Mouse (Mus musculus) limb, embryonic 11.5 days (tissue): ENCODE measurements at regions not wholly inside any gene's neighbourhood (a gene's known extent, or its start where the extent isn't known, plus 50 kb on each side); places are given as distances from the start of the nearest gene placed in this dataset.

ENCODE experiments used
- ATAC-seq: fragments of 200-750 bp; cut with Nextera tagmentation; 2 replicates; pipeline ENCODE4 v1.8.0; 2017; ENCODE audit warnings: low read depth; ENCODE audit not compliant: insufficient number of reproducible peaks, low FRiP score, low TSS enrichment
- DNase-seq: peaks from one replicate; pipeline ENCODE4 v3.0.0-alpha.2; 2015; ENCODE audit warnings: low spot score
- H3K27ac ChIP-seq: fragments of 300-500 bp; sonication (generic); replicated peaks from 2 replicates; pipeline ENCODE4 v1.5.1; 2014; ENCODE audit warnings: low read depth, mild to moderate bottlenecking, low read length
- H3K27me3 ChIP-seq: fragments of 300-500 bp; sonication (generic); 2 replicates; pipeline ENCODE4 v1.6.1; 2014; ENCODE audit warnings: mild to moderate bottlenecking, low read length, mixed read lengths; ENCODE audit not compliant: control insufficient read depth, insufficient read depth
- H3K36me3 ChIP-seq: fragments of 300-500 bp; sonication (generic); 2 replicates; pipeline ENCODE4 v1.6.1; 2014; ENCODE audit warnings: mild to moderate bottlenecking, low read length, moderate library complexity, mixed read lengths; ENCODE audit not compliant: control insufficient read depth, insufficient read depth
- H3K4me1 ChIP-seq: fragments of 300-500 bp; sonication (generic); 2 replicates; pipeline ENCODE4 v1.6.1; 2014; ENCODE audit warnings: low read length, mixed read lengths; ENCODE audit not compliant: control insufficient read depth, insufficient read depth
- H3K4me2 ChIP-seq: fragments of 300-500 bp; sonication (generic); 2 replicates; pipeline ENCODE4 v1.6.1; 2014; ENCODE audit warnings: low read depth, mild to moderate bottlenecking, moderate library complexity; ENCODE audit not compliant: severe bottlenecking
- H3K4me3 ChIP-seq: fragments of 300-500 bp; sonication (generic); 2 replicates; pipeline ENCODE4 v1.5.1; 2014; ENCODE audit warnings: low read depth, low read length
- H3K9ac ChIP-seq: fragments of 300-500 bp; sonication (generic); 2 replicates; pipeline ENCODE4 v1.6.1; 2014; ENCODE audit warnings: mild to moderate bottlenecking, low read length
- H3K9me3 ChIP-seq: fragments of 300-500 bp; sonication (generic); 2 replicates; pipeline ENCODE4 v1.6.1; 2016; ENCODE audit warnings: low read length; ENCODE audit not compliant: control insufficient read depth
- WGBS: fragments of 180-500 bp; shearing (Covaris S2); extraction: QIAGEN DNeasy Blood & Tissue Kit; methylation state at CpG from one replicate; pipeline ENCODE4 v1.1.7; 2014; 5-methylcytosine and 5-hydroxymethylcytosine counted together

DNA sequence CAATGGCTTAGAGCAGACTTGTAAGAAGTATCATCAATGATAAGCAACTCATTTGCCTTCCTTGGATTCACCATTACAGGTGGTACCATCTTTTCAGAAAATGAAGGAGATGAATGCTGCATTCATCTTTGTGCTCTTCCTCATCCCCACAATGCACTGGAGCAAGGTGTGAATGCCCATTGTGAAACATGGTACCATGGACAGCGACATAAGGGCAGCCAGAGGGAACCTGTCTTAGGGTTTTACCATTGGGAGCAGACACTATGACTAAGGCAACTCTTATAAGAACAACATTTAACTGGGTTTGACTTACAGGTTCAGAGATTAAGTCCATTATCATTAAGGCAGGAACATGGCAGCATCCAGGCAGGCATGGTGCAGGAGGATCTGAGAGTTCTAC lies 60.1 kb upstream of the Kcnj6 start:
- H3K27me3 ChIP-seq = no peaks in the 10 kb centered on the region
- no peaks in the 10 kb centered on the region for H3K4me1 ChIP-seq
- no peak overlapping the region for H3K4me2 ChIP-seq
- DNase-seq = peak; percentile 51
- no peak for ATAC-seq
- H3K4me3 ChIP-seq = no peak overlapping the region
- H3K9me3 ChIP-seq = no peaks in the 10 kb centered on the region
- H3K9ac ChIP-seq = no peak overlapping the region
- WGBS = 28% methylated on average over 1 of the region's 1 CpGs
- H3K27ac ChIP-seq = no peak overlapping the region
- H3K36me3 ChIP-seq = no peaks in the 10 kb centered on the region

DNA sequence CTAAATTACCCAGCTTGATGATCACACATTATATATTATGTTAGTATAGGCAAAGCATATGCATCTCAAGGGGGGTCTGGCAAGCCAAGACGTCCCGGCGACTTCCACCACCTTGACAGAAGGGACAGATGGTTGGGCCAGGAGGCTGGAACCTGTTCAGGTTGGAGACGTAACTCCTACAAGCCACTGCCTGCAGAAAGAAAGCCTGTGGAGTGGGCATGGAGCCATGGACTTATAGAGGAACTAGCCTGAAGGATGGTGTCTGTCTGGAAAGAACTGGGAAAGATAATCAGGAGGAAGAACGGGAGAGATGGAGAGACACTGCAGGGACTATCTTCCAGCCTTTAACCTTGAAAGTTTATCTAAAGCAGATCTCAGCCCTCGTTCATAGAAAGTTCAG lies 66.9 kb upstream of the Kcnj6 start:
- WGBS = 92% methylated on average over 6 of the region's 6 CpGs
- ATAC-seq = no peak
- no peak overlapping the region for H3K9ac ChIP-seq
- DNase-seq = no peak
- H3K36me3 ChIP-seq = no peaks in the 10 kb centered on the region
- no peak overlapping the region for H3K4me2 ChIP-seq
- no peaks in the 10 kb centered on the region for H3K4me1 ChIP-seq
- no peak overlapping the region for H3K27ac ChIP-seq
- H3K9me3 ChIP-seq = no peaks in the 10 kb centered on the region
- H3K27me3 ChIP-seq = no peaks in the 10 kb centered on the region
- no peak overlapping the region for H3K4me3 ChIP-seq

DNA sequence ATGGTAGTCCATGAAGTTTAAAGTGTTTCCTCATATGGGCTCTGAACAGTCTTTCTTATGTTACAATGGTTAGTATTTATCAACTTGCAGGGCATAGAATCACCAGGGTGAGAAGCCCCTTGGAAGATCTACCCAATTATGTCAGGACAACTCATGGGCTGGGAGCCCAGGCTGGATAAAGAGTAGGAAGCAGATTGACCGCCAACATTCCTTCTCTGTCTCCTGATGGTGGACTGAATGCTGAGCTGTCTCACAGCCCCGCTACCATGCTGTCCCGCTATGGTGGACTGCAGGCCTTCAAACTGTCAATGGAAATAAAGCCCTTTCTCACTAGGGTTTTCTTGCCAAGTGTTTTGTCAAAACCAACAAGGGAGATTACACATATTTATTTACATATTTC lies 69.2 kb upstream of the Kcnj6 start:
- H3K9me3 ChIP-seq = no peaks in the 10 kb centered on the region
- no peak for ATAC-seq
- no peak overlapping the region for H3K4me2 ChIP-seq
- H3K9ac ChIP-seq = no peak overlapping the region
- no peak overlapping the region for H3K27ac ChIP-seq
- no peaks in the 10 kb centered on the region for H3K4me1 ChIP-seq
- no peaks in the 10 kb centered on the region for H3K36me3 ChIP-seq
- no peak overlapping the region for H3K4me3 ChIP-seq
- H3K27me3 ChIP-seq = no peaks in the 10 kb centered on the region
- no peak for DNase-seq
- WGBS = 94% methylated on average over 3 of the region's 3 CpGs

- no peaks in the 10 kb centered on the region for H3K9me3 ChIP-seq
- no peaks in the 10 kb centered on the region for H3K4me1 ChIP-seq
- H3K27me3 ChIP-seq = no peaks in the 10 kb centered on the region
- no peak for ATAC-seq
- H3K4me2 ChIP-seq = no peak overlapping the region
- H3K36me3 ChIP-seq = no peaks in the 10 kb centered on the region
- no peak overlapping the region for H3K4me3 ChIP-seq
- DNase-seq = no peak
- 71% methylated on average over 6 of the region's 6 CpGs for WGBS
- H3K27ac ChIP-seq = no peak overlapping the region
- no peak overlapping the region for H3K9ac ChIP-seq
Observed at GRCm38 (mm10) chr16:95092471-95093221, 95.1 kb upstream of the Kcnj6 start.

DNA sequence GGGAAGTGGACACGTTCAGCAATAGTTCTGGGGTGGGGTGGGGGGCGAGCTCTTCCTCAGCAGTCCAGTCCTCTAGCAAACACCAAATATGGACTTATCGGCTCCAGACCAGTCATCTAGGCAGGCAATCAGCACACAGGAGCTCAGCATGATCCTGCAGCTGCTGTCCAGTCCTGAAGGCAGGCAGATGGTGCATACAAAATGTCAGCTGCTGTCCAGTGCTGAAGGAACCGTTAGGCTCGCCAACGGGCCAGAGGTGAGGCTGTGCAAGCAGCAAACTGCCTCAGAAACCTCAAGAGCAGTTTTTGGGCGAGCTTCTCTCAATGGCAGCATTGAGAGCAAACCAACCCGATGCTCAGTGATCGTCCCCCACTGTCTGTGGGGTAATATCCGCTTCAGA lies 96.3 kb upstream of the Kcnj6 start:
- ATAC-seq = peak; percentile 67; the same call in 1 of the 2 replicates
- no peaks in the 10 kb centered on the region for H3K27me3 ChIP-seq
- H3K4me1 ChIP-seq = no peaks in the 10 kb centered on the region
- H3K27ac ChIP-seq = no peak overlapping the region
- WGBS = 36% methylated on average over 10 of the region's 10 CpGs
- H3K9me3 ChIP-seq = no peaks in the 10 kb centered on the region
- H3K4me3 ChIP-seq = no peak overlapping the region
- no peaks in the 10 kb centered on the region for H3K36me3 ChIP-seq
- H3K4me2 ChIP-seq = no peak overlapping the region
- DNase-seq = peak; percentile 87
- no peak overlapping the region for H3K9ac ChIP-seq

- H3K4me1 ChIP-seq = no peaks in the 10 kb centered on the region
- no peaks in the 10 kb centered on the region for H3K9me3 ChIP-seq
- no peak for ATAC-seq
- H3K36me3 ChIP-seq = no peaks in the 10 kb centered on the region
- 86% methylated on average over 9 of the region's 9 CpGs for WGBS
- H3K9ac ChIP-seq = no peak overlapping the region
- H3K27ac ChIP-seq = no peak overlapping the region
- H3K4me2 ChIP-seq = no peak overlapping the region
- no peak for DNase-seq
- no peak overlapping the region for H3K4me3 ChIP-seq
- no peaks in the 10 kb centered on the region for H3K27me3 ChIP-seq
Observed at GRCm38 (mm10) chr16:95100954-95101353, 103.5 kb upstream of the Kcnj6 start.

DNA sequence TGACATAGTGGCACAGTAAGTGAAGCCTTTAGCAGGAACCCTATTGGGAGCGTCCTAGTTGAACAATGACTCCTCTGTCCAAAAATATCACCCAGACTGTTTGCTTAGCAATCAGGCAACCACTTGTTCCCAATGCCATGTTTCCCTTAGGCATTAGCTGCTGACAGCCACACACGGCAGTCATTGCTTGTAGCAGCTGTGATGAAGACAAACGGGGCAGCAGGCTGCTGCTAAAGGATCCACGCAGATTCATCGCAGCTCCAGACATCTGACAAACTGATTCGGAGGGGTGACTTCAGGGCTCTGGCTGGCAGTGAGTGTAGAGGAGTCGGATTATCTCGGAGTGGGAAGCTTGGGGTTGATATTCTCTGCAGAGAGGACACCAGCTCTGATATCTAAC lies 120.0 kb upstream of the Kcnj6 start:
- DNase-seq = no peak
- WGBS = 58% methylated on average over 8 of the region's 8 CpGs

DNA sequence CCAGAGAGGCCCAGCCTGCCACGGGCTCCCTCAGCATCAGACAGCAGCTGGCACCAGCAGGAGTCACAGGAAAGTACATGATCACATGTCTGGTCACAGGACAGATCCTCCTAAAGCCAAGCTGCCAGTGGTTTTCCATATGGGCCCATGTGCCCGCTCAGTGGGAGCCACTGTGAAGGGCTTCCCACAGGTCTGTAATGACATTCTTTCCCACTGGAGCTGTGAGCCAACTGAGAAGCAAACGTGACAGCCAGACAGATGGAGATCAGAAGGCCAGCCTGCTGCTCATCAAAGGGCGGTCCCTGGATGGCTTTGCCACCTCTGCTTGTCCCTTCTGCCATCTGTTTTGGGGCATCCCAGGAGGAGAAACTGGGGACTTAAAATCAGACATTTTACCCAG lies 121.8 kb upstream of the Kcnj6 start:
- H3K4me3 ChIP-seq = no peak overlapping the region
- H3K36me3 ChIP-seq = no peaks in the 10 kb centered on the region
- WGBS = 35% methylated on average over 4 of the region's 4 CpGs
- H3K9me3 ChIP-seq = no peaks in the 10 kb centered on the region
- no peaks in the 10 kb centered on the region for H3K4me1 ChIP-seq
- no peaks in the 10 kb centered on the region for H3K27me3 ChIP-seq
- H3K27ac ChIP-seq = no peak overlapping the region
- ATAC-seq (no peak), DNase-seq (no peak)
- H3K9ac ChIP-seq = no peak overlapping the region
- no peak overlapping the region for H3K4me2 ChIP-seq

More for the DNA sequence above, 120.0 kb upstream of the Kcnj6 start:
- no peak for ATAC-seq
- Histone ChIP-seq H3K27ac (no peak overlapping the region), H3K9ac (no peak overlapping the region), H3K4me2 (no peak overlapping the region), H3K36me3 (no peaks in the 10 kb centered on the region), H3K27me3 (no peaks in the 10 kb centered on the region), H3K4me3 (no peak overlapping the region), H3K4me1 (no peaks in the 10 kb centered on the region), H3K9me3 (no peaks in the 10 kb centered on the region)

DNA sequence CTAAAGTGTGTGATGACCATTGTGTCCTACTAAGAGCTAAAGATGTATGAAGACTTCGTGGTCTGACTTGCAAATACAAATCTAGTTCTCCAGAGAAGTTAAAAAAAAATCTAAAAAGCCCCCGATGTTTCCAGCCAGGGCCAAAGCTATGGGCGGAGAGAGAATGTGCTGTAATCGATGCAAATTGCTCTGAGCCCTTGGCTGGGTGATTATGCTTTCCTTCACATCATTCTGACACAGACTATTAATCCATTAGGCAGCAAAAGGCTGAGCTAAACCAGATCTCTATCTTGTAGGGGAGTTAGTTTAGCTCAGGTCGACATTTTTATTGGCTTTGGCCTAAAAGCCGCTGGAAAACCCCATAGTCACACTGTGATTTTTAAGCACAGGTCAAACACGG lies 124.5 kb upstream of the Kcnj6 start:
- Histone ChIP-seq H3K9me3 (no peaks in the 10 kb centered on the region), H3K27ac (no peak overlapping the region), H3K9ac (no peak overlapping the region), H3K4me1 (no peaks in the 10 kb centered on the region), H3K4me3 (no peak overlapping the region), H3K27me3 (no peaks in the 10 kb centered on the region), H3K4me2 (no peak overlapping the region), H3K36me3 (no peaks in the 10 kb centered on the region)
- WGBS = 12% methylated on average over 7 of the region's 7 CpGs
- no peak for DNase-seq
- ATAC-seq = no peak
